Mouse (Mus musculus): ENCODE data around the gene Ctc1.

DNA sequence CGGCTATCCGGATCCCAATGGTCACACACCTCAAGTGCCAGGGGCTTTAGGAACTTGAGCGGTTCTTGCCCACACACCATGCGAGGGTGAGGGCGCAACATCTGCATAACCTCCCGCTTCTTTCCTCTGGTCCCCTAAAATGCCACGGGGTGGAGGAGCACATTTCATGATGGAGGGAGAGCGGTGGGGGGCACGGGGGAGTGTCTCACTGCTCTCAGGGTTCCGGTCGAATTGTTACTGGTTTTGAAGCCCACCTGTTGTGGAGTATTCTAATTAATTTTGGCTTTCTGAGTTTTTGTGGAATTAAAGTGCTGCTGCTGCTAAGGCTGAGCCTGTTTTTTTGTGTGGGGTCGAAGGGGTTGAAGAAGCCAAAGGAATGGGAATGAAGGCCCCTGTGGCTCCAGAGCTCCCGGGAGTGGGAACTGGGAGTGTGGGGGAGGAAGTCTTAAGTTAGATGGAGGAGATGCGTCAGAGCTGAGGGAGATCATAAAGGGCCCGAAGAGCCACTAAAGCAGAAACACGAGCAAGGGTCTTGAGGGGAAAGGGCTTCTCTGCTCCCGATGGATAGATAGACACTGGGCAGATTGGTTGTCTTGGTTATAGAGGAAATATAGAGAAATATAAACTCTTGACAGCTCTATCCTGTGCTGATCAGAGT lies 45.7 kb downstream of the Ctc1 start:
- TF ChIP-seq CTCF (IDR thresholded peaks at IDR 0.05; ENCODE audit: insufficient read depth, low read length): no peak
- TF ChIP-seq POLR2A (IDR thresholded peaks at IDR 0.05; ENCODE audit: borderline replicate concordance, extremely low read depth, low read depth, low read length): no peak
